Mouse (Mus musculus): ENCODE measurements around the gene Mad2l2. TPM values are rescaled to one million over a fixed set of nuclear protein-coding genes. Genes with fewer than 3 reads are reported as not detected.

Mad2l2 gene
- 10 to 100 TPM; 10.2 to 11.0 TPM for total RNA-seq (2021)
- long read RNA-seq, experiment 1, transcript Mad2l2-201 (8 exons, 1,535 nt) = major isoform, 22 of 34 reads
- long read RNA-seq, experiment 1, partial matches to known transcripts = 4 of 34 reads
- long read RNA-seq, experiment 1, other reads (novel, unspliced or antisense) = 7 of 34 reads
- long read RNA-seq, experiment 2, transcript Mad2l2-201 (8 exons, 1,535 nt) = major isoform, 16 of 25 reads
- long read RNA-seq, experiment 2, partial matches to known transcripts = 1 of 25 reads
- long read RNA-seq, experiment 2, other reads (novel, unspliced or antisense) = 8 of 25 reads

- DNase-seq = no peak
These were observed at the start of gene Mad2l2 for GRCm38 (mm10) chr4:148130133-148130532. Gene Mad2l2 (plus strand): TSS chr4:148130384.

- no peak for DNase-seq
These were observed 49.6 kb upstream of the Mad2l2 start for GRCm38 (mm10) chr4:148080597-148080973.

- no peak for DNase-seq
These were observed 49.0 kb upstream of the Mad2l2 start for GRCm38 (mm10) chr4:148081201-148081600.

GRCm38 (mm10) chr4:148082257-148083044 is 47.7 kb upstream of the Mad2l2 start:
- DNase-seq = no peak

GRCm38 (mm10) chr4:148083176-148083899 is 46.8 kb upstream of the Mad2l2 start:
- peak; percentile 54 for DNase-seq

GRCm38 (mm10) chr4:148084261-148084714 is 45.9 kb upstream of the Mad2l2 start:
- DNase-seq = peak; percentile 64

GRCm38 (mm10) chr4:148085131-148085906 is 44.9 kb upstream of the Mad2l2 start:
- no peak for DNase-seq

- DNase-seq = no peak
These were observed 44.3 kb upstream of the Mad2l2 start for GRCm38 (mm10) chr4:148085907-148086305.

- peak; percentile 48 for DNase-seq
These were observed 42.9 kb upstream of the Mad2l2 start for GRCm38 (mm10) chr4:148087091-148087906.

GRCm38 (mm10) chr4:148087907-148088527 is 42.2 kb upstream of the Mad2l2 start, which contains the start of gene Agtrap:
Gene Agtrap (minus strand): TSS chr4:148088031.
- peak; percentile 94 for DNase-seq

GRCm38 (mm10) chr4:148089166-148089565 is 41.0 kb upstream of the Mad2l2 start:
- DNase-seq = no peak

GRCm38 (mm10) chr4:148091181-148091580 is 39.0 kb upstream of the Mad2l2 start:
- DNase-seq = no peak

- no peak for DNase-seq
These were observed 37.5 kb upstream of the Mad2l2 start for GRCm38 (mm10) chr4:148092551-148093271.

GRCm38 (mm10) chr4:148094161-148094560 is 36.0 kb upstream of the Mad2l2 start:
- no peak for DNase-seq

- no peak for DNase-seq
These were observed 35.1 kb upstream of the Mad2l2 start for GRCm38 (mm10) chr4:148095081-148095480.

- no peak for DNase-seq
These were observed 32.2 kb upstream of the Mad2l2 start for GRCm38 (mm10) chr4:148097936-148098335.

GRCm38 (mm10) chr4:148098666-148099065 is 31.5 kb upstream of the Mad2l2 start:
- DNase-seq = no peak

- peak; percentile 53 for DNase-seq
These were observed 28.2 kb upstream of the Mad2l2 start for GRCm38 (mm10) chr4:148101801-148102527.

GRCm38 (mm10) chr4:148104146-148104545 is 26.0 kb upstream of the Mad2l2 start:
- no peak for DNase-seq
